Mouse (Mus musculus) heart, postnatal 0 days (tissue): Measurements from ENCODE around the gene Atp8b4. TPM values are rescaled to one million over a fixed set of nuclear protein-coding genes. Genes with fewer than 3 reads are reported as not detected.

Experiments used
- ATAC-seq: fragments of 200-750 bp; cut with Nextera tagmentation; 2 replicates; pipeline ENCODE4 v1.8.0; 2017; ENCODE audit warnings: low read depth, moderate number of reproducible peaks, moderate library complexity; ENCODE audit not compliant: insufficient read depth
- DNase-seq: peaks from one replicate; pipeline ENCODE4 v3.0.0-alpha.2; 2016; ENCODE audit warnings: low spot score
- H3K27ac ChIP-seq: fragments of 300-500 bp; sonication (generic); 2 replicates; pipeline ENCODE4 v1.5.1; 2014; ENCODE audit warnings: low read depth, mild to moderate bottlenecking
- H3K27me3 ChIP-seq: fragments of 300-500 bp; sonication (generic); 2 replicates; pipeline ENCODE4 v1.6.1; 2014; ENCODE audit warnings: low read length, mixed read lengths; ENCODE audit not compliant: control insufficient read depth, insufficient read depth
- H3K36me3 ChIP-seq: fragments of 300-500 bp; sonication (generic); replicated peaks from 2 replicates; pipeline ENCODE4 v1.6.1; 2014; ENCODE audit warnings: low read length, mixed read lengths; ENCODE audit not compliant: control insufficient read depth, insufficient read depth
- H3K4me1 ChIP-seq: fragments of 300-500 bp; sonication (generic); 2 replicates; pipeline ENCODE4 v1.6.1; 2014; ENCODE audit warnings: antibody characterized with exemption; ENCODE audit not compliant: control insufficient read depth, insufficient read depth
- H3K4me2 ChIP-seq: fragments of 300-500 bp; sonication (generic); 2 replicates; pipeline ENCODE4 v1.6.1; 2014; ENCODE audit warnings: low read depth, mild to moderate bottlenecking, low read length, moderate library complexity
- H3K4me3 ChIP-seq: fragments of 300-500 bp; sonication (generic); 2 replicates; pipeline ENCODE4 v1.5.1; 2014; ENCODE audit warnings: low read depth, low read length
- H3K9ac ChIP-seq: fragments of 300-500 bp; sonication (generic); replicated peaks from 2 replicates; pipeline ENCODE4 v1.6.1; 2014; ENCODE audit warnings: low read depth, low read length, mixed read lengths
- H3K9me3 ChIP-seq: fragments of 300-500 bp; sonication (generic); replicated peaks from 2 replicates; pipeline ENCODE4 v1.6.1; 2016; ENCODE audit warnings: low read length; ENCODE audit not compliant: control insufficient read depth
- CTCF ChIP-seq: IDR thresholded peaks from 2 replicates; pipeline ENCODE4 v1.5.1; 2016; ENCODE audit warnings: antibody characterized with exemption, control low read depth, low read depth
- EP300 ChIP-seq: IDR thresholded peaks from 2 replicates; pipeline ENCODE4 v1.6.1; 2016; ENCODE audit warnings: antibody characterized with exemption, low read depth
- WGBS: fragments of 180-500 bp; shearing (Covaris S2); extraction: QIAGEN DNeasy Blood & Tissue Kit; methylation state at CpG from one replicate; pipeline ENCODE4 v1.1.7; 2014; 5-methylcytosine and 5-hydroxymethylcytosine counted together
- polyA plus RNA-seq: library from polyadenylated mRNA; unstranded; fragments of >200 nt; fragmentation: Nextera tagmentation; extraction: Ambion mirVana; gene quantifications from 2 replicates; pipeline ENCODE4 v1.2.1, GENCODE M21; 2015
- total RNA-seq: library from RNA; depleted of rRNA; stranded (reverse); fragments of >200 nt; gene quantifications from 2 replicates; pipeline ENCODE4 v1.2.3, GENCODE M21; 2014; ENCODE audit warnings: low replicate concordance

The Atp8b4 gene
- total and polyA plus RNA-seq, 2 experiments from 2014 or later = 0.27 TPM; not detected in 1

DNA sequence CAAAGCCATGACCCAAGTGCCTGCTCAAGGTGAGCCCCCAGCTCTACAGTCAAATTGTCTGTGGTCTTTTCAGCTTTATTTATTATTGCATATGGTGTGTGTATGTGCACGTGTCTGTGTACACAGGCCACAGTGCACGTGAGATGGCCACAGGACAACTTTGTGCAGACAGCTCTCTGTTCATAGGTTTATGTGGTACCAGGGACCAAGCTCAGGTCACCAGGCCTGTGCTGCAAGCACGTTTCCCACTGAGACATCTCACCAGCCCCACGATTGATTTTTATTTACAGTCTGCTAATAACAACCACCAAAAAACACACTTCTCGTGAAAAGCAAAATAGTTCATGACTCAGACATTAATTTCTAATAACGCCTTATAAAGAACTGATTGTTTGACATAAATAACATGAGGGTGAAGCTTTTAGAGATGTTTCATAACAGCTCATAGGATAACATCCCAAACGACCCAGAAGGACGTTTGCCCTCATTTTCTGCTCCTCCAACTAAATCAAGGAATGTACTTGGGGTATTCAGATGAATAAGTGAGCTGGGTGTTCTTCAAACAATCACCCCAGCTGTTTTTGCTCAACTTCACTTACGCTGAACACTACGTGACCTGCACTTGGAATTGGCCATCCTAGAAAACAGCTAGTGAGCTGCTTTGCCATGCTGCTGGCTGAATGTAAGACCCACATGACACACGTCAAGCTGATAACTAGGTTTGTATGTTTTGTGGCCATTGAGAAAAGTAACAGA lies 15.0 kb downstream of the Atp8b4 start:
- TF ChIP-seq EP300 = no peak
- no peak for TF ChIP-seq CTCF

DNA sequence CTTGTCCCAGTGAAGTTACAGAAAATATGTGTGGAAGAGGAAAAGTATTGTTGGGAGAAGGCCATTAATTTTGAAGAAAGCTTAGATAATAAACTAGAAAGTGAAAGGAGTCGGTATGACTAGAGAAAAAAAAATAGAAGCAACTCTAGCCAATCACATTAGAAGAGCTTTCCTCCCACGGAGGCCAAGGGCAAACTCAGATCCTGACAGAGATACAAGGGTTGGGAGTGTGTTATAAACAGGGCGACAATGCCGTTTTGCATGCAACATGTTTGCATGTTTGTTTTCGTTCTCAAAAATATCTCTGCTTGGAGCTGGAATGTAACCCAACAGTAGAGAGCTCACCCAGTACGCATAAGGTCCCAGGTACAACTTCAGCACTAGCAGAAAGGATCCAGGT lies 17.1 kb downstream of the Atp8b4 start:
- ATAC-seq (no peak), DNase-seq (no peak)
- no peaks in the 10 kb centered on the region for H3K9me3 ChIP-seq
- 68% methylated on average over 6 of the region's 6 CpGs for WGBS
- no peaks in the 10 kb centered on the region for H3K4me1 ChIP-seq
- H3K9ac ChIP-seq = no peak overlapping the region
- no peak overlapping the region for H3K27ac ChIP-seq
- H3K36me3 ChIP-seq = no peaks in the 10 kb centered on the region
- H3K4me3 ChIP-seq = no peak overlapping the region
- no peak overlapping the region for H3K4me2 ChIP-seq
- H3K27me3 ChIP-seq = no peaks in the 10 kb centered on the region
- TF ChIP-seq CTCF (no peak), EP300 (no peak)

More for the DNA sequence above, 15.0 kb downstream of the Atp8b4 start:
- H3K27me3 ChIP-seq = no peaks in the 10 kb centered on the region
- no peaks in the 10 kb centered on the region for H3K9me3 ChIP-seq
- H3K4me1 ChIP-seq = no peaks in the 10 kb centered on the region
- H3K9ac ChIP-seq = no peak overlapping the region
- H3K27ac ChIP-seq = no peak overlapping the region
- no peak overlapping the region for H3K4me2 ChIP-seq
- no peaks in the 10 kb centered on the region for H3K36me3 ChIP-seq
- DNase-seq (no peak), ATAC-seq (no peak)
- H3K4me3 ChIP-seq = no peak overlapping the region
- WGBS = 80% methylated on average over 11 of the region's 11 CpGs

DNA sequence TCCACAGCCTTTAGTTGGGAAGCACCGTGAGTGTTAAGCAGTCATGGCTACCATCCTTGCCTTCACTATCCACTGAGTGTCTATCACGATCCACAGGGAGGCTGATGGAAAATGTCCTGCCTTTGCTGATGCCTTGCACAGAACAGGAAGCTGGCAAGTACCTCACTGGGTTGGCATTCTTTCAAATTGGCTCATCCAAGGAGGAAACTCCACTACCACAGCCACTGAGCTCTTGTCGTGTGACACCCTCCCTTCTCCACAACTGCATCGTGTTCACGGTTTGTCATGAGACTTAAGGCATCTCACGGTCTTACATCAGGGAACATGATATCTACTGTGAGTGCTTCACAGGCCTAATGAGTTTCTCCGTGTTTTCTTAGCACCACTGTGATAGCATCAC lies 22.9 kb downstream of the Atp8b4 start:
- Histone ChIP-seq H3K9ac (no peak overlapping the region), H3K36me3 (no peaks in the 10 kb centered on the region), H3K9me3 (no peaks in the 10 kb centered on the region), H3K4me1 (no peaks in the 10 kb centered on the region), H3K4me2 (no peak overlapping the region), H3K4me3 (no peak overlapping the region), H3K27me3 (no peaks in the 10 kb centered on the region), H3K27ac (no peak overlapping the region)
- DNase-seq (no peak), ATAC-seq (no peak)
- WGBS = 63% methylated on average over 7 of the region's 7 CpGs
- TF ChIP-seq CTCF (no peak), EP300 (no peak)

- no peak overlapping the region; the same call in 1 of the 2 replicates for H3K4me2 ChIP-seq
- no peak overlapping the region for H3K9ac ChIP-seq
- no peaks in the 10 kb centered on the region for H3K9me3 ChIP-seq
- ATAC-seq (no peak), DNase-seq (no peak)
- no peak overlapping the region for H3K27ac ChIP-seq
- no peaks in the 10 kb centered on the region for H3K36me3 ChIP-seq
- no peaks in the 10 kb centered on the region for H3K4me1 ChIP-seq
- H3K4me3 ChIP-seq = no peak overlapping the region
- H3K27me3 ChIP-seq = no peaks in the 10 kb centered on the region
- no peak for TF ChIP-seq EP300
- TF ChIP-seq CTCF = no peak
- WGBS = 81% methylated on average over 11 of the region's 11 CpGs
These were observed 24.6 kb downstream of the Atp8b4 start for GRCm38 (mm10) chr2:126475681-126476410.

- no peaks in the 10 kb centered on the region for H3K9me3 ChIP-seq
- H3K36me3 ChIP-seq = no peaks in the 10 kb centered on the region
- H3K4me3 ChIP-seq = no peak overlapping the region
- ATAC-seq (no peak), DNase-seq (no peak)
- H3K4me2 ChIP-seq = no peak overlapping the region
- no peak for TF ChIP-seq CTCF
- TF ChIP-seq EP300 = no peak
- no peak overlapping the region for H3K27ac ChIP-seq
- H3K9ac ChIP-seq = no peak overlapping the region
- no peaks in the 10 kb centered on the region for H3K27me3 ChIP-seq
- WGBS = 84% methylated on average over 6 of the region's 6 CpGs
- no peaks in the 10 kb centered on the region for H3K4me1 ChIP-seq
These were observed 26.5 kb downstream of the Atp8b4 start for GRCm38 (mm10) chr2:126474019-126474418.
